Mouse (Mus musculus) frontal cortex, postnatal 10 days (tissue): ENCODE results near the gene Lypd8.

Source experiments
- DNase-seq, 2 experiments: peaks; one replicate each; pipeline ENCODE4 v3.0.0; 2022; ENCODE audit warnings: low spot score in 2 of 2, mixed read lengths in 1 of 2

Gene Lypd8

GRCm38 (mm10) chr11:58399985-58400645, 21.3 kb downstream of the Lypd8 start:
- DNase-seq, result peak in 1 of 2 experiments; percentile 9

- DNase-seq, result no peak
These were observed 21.8 kb downstream of the Lypd8 start for GRCm38 (mm10) chr11:58400655-58401054.

- DNase-seq, result no peak
These were observed 29.2 kb downstream of the Lypd8 start for GRCm38 (mm10) chr11:58408066-58408465.

GRCm38 (mm10) chr11:58418336-58418735, 39.5 kb downstream of the Lypd8 start:
- DNase-seq, result no peak

- DNase-seq, result no peak
These were observed 42.0 kb downstream of the Lypd8 start, which contains the start of gene 1810065E05Rik for GRCm38 (mm10) chr11:58420815-58421214. Gene 1810065E05Rik (plus strand): TSS chr11:58421111.

- DNase-seq, result no peak
These were observed 53.4 kb downstream of the Lypd8 start, which contains the start of gene Gm12253 for GRCm38 (mm10) chr11:58432259-58432658. Gene Gm12253 (plus strand): TSS chr11:58432559.

GRCm38 (mm10) chr11:58437866-58438265, 59.0 kb downstream of the Lypd8 start:
- no peak for DNase-seq
